Mouse (Mus musculus) heart, postnatal 4 days (tissue): ENCODE data around the gene Vps11. TPM values are rescaled to one million over a fixed set of nuclear protein-coding genes. Genes with fewer than 3 reads are reported as not detected.
"Not testable (repeated sequence)": the region's sequence is repeated elsewhere in the genome, so short reads cannot be mapped to it uniquely, and the experiment has no call there.

Experiments used
- DNase-seq: peaks from one replicate; pipeline ENCODE4 v3.0.0; 2021
- total RNA-seq, 2 experiments: library from RNA; stranded (reverse); gene quantifications; 2 replicates each; pipeline ENCODE4 v1.2.3; 2021

Gene Vps11
- total RNA-seq, 2 experiments from 2014 or later = 20.9 to 21.6 TPM

GRCm38 (mm10) chr9:44334396-44335330 lies 26.8 kb downstream of the Vps11 start, which contains the start of gene H2afx:
Gene H2afx, plus strand, starts transcription at chr9:44334694.
- DNase-seq = peak; percentile 98

GRCm38 (mm10) chr9:44332918-44333638 lies 28.4 kb downstream of the Vps11 start:
- DNase-seq = no peak

- DNase-seq = no peak
Measured at GRCm38 (mm10) chr9:44330736-44331135, 30.7 kb downstream of the Vps11 start.

- no peak for DNase-seq
Measured at GRCm38 (mm10) chr9:44327926-44328325, 33.5 kb downstream of the Vps11 start.

GRCm38 (mm10) chr9:44327064-44327711 lies 34.3 kb downstream of the Vps11 start:
- DNase-seq = peak; percentile 59

DNA sequence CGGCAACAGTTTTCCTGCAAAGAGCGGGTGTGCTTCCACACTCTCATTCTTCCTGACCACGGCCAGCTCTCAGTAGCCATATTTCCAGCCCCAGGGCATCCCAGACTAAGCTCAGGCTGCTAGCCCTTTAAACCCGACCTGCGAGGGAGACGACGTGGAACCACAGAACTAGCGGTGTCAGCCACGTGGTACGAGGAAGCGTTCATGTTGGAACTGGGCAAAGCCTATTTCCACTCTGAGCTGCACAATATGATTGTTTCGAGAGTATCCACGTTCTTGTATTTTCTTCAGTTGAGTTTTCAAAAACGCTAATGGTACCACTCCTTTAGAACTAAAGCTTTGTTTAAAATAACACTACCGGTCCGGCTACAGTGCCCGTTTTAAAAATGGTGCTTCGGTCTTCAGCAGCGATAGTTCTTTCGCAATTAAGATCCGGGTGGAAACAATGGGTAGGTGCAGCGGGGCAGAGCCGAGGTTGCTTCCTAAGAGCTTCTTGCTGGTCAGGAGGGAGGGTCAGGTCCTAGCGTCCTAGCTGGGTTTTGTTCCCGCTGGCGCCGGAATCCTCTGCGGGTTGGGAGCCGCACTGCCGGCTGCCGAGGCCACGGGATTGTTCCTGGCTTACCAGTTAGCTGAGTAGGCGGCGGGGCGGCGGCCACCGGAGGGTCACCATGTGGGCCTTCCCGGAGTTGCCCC lies 35.0 kb downstream of the Vps11 start:
- peak; percentile 85 for DNase-seq

DNA sequence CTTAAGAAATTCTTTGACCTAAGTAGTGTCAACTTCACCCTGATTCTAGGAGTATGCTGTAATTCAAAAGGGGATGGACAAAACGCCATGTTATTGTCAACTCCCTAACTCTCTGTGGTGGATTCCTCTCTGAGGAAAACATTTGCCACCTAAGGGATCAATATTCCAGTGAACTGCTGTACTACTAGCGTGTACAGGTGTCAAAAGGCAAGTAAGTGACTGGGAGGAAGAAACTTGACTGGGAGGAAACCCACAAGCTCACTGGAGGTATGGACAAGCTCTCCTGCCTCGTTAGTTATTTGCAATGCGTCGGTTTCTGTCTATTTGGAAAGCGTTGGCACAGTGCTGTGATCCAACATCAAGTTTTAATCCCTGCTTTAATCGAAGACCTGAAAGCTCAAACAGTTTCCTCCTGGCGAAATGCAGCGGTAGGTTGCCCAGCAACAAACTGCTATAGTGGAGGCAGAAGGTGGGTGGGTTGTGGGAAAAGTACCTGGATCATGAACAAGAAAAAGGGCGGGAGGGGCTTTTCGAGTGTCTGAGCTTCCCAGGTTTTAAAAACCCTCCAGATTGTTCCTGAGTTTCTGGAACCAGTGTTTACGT lies 35.6 kb downstream of the Vps11 start, which contains the start of gene Dpagt1:
Dpagt1 (plus strand) TSS at position 252 of the 603 bp plus-strand sequence.
- no peak for DNase-seq

GRCm38 (mm10) chr9:44325032-44325767 lies 36.3 kb downstream of the Vps11 start:
- DNase-seq = not testable (repeated sequence)

DNA sequence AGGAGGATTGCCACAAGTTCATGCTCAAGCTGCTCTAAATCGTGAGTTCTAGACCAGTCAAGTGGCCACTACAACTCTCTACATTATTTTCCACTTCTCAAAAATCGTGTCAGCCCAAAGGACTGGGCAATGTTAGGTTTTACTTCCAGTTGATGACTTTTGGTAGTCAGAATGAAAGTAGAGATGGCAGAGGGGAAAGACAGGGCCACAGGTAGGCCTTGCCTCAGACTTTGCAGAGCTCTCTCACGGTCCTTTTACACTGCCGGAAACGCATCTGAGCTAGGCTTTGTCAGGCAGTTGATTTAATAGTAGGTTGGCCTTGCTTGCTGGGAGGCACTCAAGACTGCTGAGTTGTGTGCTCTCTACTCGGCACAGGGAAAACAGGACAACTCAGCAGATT lies 37.3 kb downstream of the Vps11 start:
- no peak for DNase-seq

DNA sequence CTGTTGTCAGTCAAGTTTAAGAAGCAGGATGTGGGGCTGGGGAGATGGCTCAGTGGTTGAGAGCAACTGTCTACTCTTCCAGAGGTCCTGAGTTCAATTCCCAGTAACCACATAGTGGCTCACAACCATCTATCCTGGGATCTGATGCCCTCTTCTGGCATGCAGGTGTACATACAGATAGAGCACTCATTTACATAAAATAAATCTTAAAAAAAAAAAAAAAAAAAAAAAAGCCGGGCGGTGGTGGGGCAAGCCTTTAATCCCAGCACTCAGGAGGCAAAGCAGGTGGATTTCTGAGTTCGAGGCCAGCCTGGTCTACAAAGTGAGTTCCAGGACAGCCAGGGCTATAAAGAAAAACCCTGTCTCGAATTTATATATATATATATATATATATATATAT lies 37.8 kb downstream of the Vps11 start:
- DNase-seq = not testable (repeated sequence)

- no peak for DNase-seq
Measured at GRCm38 (mm10) chr9:44320799-44321133, 40.7 kb downstream of the Vps11 start.

DNA sequence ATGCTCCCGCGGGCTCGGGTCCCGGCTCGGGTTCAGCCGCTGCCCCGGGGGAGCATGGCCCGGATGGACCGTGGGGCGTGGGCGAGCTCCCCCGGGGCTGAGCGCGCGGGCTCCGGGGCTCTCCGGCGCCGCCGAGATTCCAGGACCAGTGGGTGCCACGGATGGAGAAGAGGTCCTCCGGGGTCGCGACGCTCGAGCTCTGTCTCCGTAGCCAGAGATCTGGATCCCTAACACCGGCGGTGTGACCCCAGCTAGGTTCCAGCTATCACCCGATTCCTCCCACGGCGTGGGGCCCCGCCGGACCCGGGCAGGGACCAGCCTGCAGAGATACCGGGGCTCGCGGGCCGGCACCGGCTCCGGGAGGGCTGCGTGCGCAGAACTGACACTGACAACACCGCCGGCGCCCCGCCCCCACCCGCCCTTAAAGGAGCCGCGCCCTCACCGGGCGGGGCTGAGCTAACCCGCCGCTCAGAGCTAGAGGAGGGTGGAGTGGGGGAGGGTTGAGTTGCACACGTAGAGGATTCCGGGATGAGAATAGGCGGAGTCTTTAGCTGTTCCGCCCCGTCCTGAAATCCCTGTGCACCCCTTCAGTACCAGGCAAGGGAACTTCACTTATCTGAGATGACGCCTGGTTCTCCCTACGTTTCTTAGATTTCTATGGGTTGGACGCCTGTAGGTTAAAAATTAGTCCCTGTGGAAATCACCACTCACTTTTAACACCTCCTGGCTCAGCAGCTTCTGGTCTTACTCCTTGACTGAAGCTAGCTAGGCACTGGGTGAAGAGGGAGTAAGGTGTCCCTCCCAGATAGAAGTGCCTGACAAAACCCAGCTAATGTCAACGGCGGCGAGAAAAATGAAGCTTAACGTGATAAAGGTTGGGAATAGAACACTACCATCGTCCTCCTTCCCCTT lies 41.3 kb downstream of the Vps11 start, which contains the start of gene C2cd2l:
C2cd2l (minus strand) TSS at position 399 of the 912 bp plus-strand sequence.
- DNase-seq = peak; percentile 90

- no peak for DNase-seq
Measured at GRCm38 (mm10) chr9:44319105-44319886, 42.2 kb downstream of the Vps11 start.

- DNase-seq = no peak
Measured at GRCm38 (mm10) chr9:44318826-44319095, 42.7 kb downstream of the Vps11 start.

GRCm38 (mm10) chr9:44318076-44318825 lies 43.2 kb downstream of the Vps11 start:
- no peak for DNase-seq

DNA sequence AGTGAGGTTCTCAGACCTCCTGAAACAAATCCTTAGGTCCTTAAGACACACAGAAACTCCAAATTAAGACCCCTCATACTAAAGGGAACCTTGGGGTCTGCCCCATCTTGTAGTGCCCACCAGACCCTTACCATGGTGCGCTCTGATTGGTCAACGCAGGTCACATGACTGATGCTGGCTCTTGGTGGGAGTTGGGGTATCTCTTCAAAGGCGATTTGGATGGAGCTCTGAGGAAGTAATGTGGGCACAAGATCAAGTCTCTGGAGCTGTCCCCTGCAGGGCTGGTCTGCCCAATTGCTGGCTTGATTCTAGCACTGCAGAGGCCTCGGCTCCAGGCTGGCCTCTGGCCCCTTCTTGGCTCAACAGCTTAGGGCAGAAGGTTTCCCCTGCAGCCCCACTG lies 44.0 kb downstream of the Vps11 start:
- no peak for DNase-seq

- DNase-seq = no peak
Measured at GRCm38 (mm10) chr9:44314910-44315309, 46.6 kb downstream of the Vps11 start.

DNA sequence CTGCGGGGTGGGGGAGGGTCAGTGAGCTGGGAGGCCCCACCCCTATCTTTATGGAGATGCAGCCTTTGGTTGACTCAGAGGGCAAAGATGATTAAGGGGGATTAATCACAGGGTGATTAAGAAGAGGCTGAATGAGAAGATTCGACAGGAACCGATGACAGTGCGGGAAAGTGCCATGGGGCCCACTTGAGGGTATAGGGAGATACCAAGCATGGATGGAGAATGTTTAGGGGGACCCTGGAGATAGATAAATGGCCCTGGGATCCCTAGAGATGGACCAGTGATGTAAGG lies 47.3 kb downstream of the Vps11 start:
- no peak for DNase-seq
